Comparison of ENCODE assay signal across 31 mouse cellular contexts in genomic region chr7:6044861-6045260, GRCm38 (mm10). TPM values are rescaled to one million over a fixed set of nuclear protein-coding genes. Genes with fewer than 3 reads are reported as not detected.
"Had no signal": no experiment of that assay in that cellular context is flagged by ENCODE, and none has a peak within 500 bp of the region (broad histone marks: within the 10 kb centered on the region; RNA-seq: fewer than 3 reads in every experiment).

Gene Nlrp4c (plus strand): TSS chr7:6045161.

- H3K4me3 ChIP-seq: heart, adult 2 months; heart, embryonic 12.5 days; hindbrain, embryonic 10.5 days; hindbrain, embryonic 12.5 days; intestine, embryonic 15.5 days; layer of hippocampus, adult 2 months; left cerebral cortex, adult 2 months; limb, embryonic 10.5 days; limb, embryonic 12.5 days; liver, embryonic 13.5 days had no signal

- H3K4me1 ChIP-seq: heart, embryonic 12.5 days; hindbrain, embryonic 10.5 days; hindbrain, embryonic 12.5 days; intestine, embryonic 15.5 days; limb, embryonic 10.5 days; limb, embryonic 12.5 days; liver, embryonic 13.5 days had no signal

- H3K36me3 ChIP-seq: heart, embryonic 12.5 days; hindbrain, embryonic 10.5 days; hindbrain, embryonic 12.5 days; intestine, embryonic 15.5 days; limb, embryonic 10.5 days; limb, embryonic 12.5 days; liver, embryonic 13.5 days had no signal

- DNase-seq: gastrocnemius, postnatal 14 days; gastrocnemius, postnatal 36 days; heart, adult 2 months; heart, postnatal 10 days; heart, postnatal 4 days; kidney, adult 18-20 months; kidney, adult 8-10 months; kidney, postnatal 10 days; kidney, postnatal 25 days; kidney, postnatal 4 days; liver; liver, embryonic 13.5 days had no signal

- H3K27ac ChIP-seq: heart, adult 2 months; hindbrain, embryonic 10.5 days; hindbrain, embryonic 12.5 days; hindbrain, embryonic 14.5 days; intestine, embryonic 15.5 days; layer of hippocampus, adult 2 months; left cerebral cortex, adult 2 months; limb, embryonic 10.5 days; limb, embryonic 12.5 days; liver, embryonic 13.5 days had no signal

- H3K9me3 ChIP-seq: intestine, embryonic 15.5 days; liver, embryonic 13.5 days had no signal

- H3K27me3 ChIP-seq: heart, embryonic 12.5 days; hindbrain, embryonic 12.5 days; intestine, embryonic 15.5 days; limb, embryonic 12.5 days; liver, embryonic 13.5 days had no signal

RNA-seq across cellular contexts. Expression of gene Nlrp4c, which starts in this region (rescaled TPM):
- polyA plus RNA-seq: gonadal fat pad, adult 2 months; heart, adult 2 months; heart, embryonic 12.5 days; heart, embryonic 14.5 days; heart, embryonic 16.5 days; hindbrain, embryonic 10.5 days; hindbrain, embryonic 12.5 days; hindbrain, embryonic 14.5 days; hindbrain, embryonic 16.5 days; inflammation-experienced regulatory T-cells, adult 6 months; intestine, embryonic 15.5 days; intestine, postnatal 0 days; kidney, embryonic 14.5 days; kidney, embryonic 16.5 days; limb, embryonic 10.5 days; limb, embryonic 12.5 days; limb, embryonic 14.5 days; liver, embryonic 11.5 days; liver, embryonic 13.5 days had no signal
